Comparison of ENCODE assay signal across 8 mouse cellular contexts in genomic region chr12:86896921-86897512, GRCm38 (mm10). TPM values are rescaled to one million over a fixed set of nuclear protein-coding genes. Genes with fewer than 3 reads are reported as not detected.
DNase-seq lines count a peak whose midpoint lies in the region; ATAC-seq and TF ChIP-seq lines count a peak whose summit lies in the region.

No protein-coding gene starts in this region.

- H3K9ac ChIP-seq in embryonic facial prominence, embryonic 11.5 days (replicated peaks; ENCODE audit: low read length), result peak overlapping the region; percentile 44
- peak overlapping the region; percentile 45 for H3K9ac ChIP-seq in limb, embryonic 13.5 days
- H3K9ac ChIP-seq in neural tube, embryonic 12.5 days, result 0 out of 2 replicates have a peak overlapping the region, but pooled peaks have one; percentile 33

- intact Hi-C loops in heart, postnatal 25 days (cut with DNase I), result no loop called here

- H3K4me2 ChIP-seq in embryonic facial prominence, embryonic 11.5 days (ENCODE audit: low read depth, low read length), result no peak overlapping the region
- H3K4me2 ChIP-seq in limb, embryonic 13.5 days (replicated peaks), result peak overlapping the region; percentile 68
- H3K4me2 ChIP-seq in neural tube, embryonic 12.5 days (replicated peaks), result peak overlapping the region; percentile 59

- DNase-seq in lung, adult 2 months, result peak; percentile 15
- DNase-seq in lung, postnatal 25 days (ENCODE audit: low spot score), result no peak
- no peak for DNase-seq in embryonic facial prominence, embryonic 11.5 days (ENCODE audit: low spot score)
- peak; percentile 44 for DNase-seq in heart, postnatal 25 days (ENCODE audit: low spot score)
- DNase-seq in urinary bladder, postnatal 10 days (ENCODE audit: low spot score), result no peak
- no peak for DNase-seq in T-cell, adult 2 months (ENCODE audit: low spot score)

- H3K9me3 ChIP-seq in embryonic facial prominence, embryonic 11.5 days (replicated peaks; ENCODE audit: control insufficient read depth, low read length), result no peaks in the 10 kb centered on the region
- no peaks in the 10 kb centered on the region for H3K9me3 ChIP-seq in limb, embryonic 13.5 days
- H3K9me3 ChIP-seq in neural tube, embryonic 12.5 days, result no peaks in the 10 kb centered on the region

- WGBS in lung, adult 2 months, result 10% methylated on average over 7 of the region's 7 CpGs
- WGBS in embryonic facial prominence, embryonic 11.5 days, result 27% methylated on average over 7 of the region's 7 CpGs
- 33% methylated on average over 7 of the region's 7 CpGs for WGBS in limb, embryonic 13.5 days
- WGBS in neural tube, embryonic 12.5 days, result 34% methylated on average over 7 of the region's 7 CpGs

- H3K4me3 ChIP-seq in lung, adult 2 months (replicated peaks; ENCODE audit: extremely low read depth, low read depth, low read length), result no peak overlapping the region
- no peak overlapping the region for H3K4me3 ChIP-seq in embryonic facial prominence, embryonic 11.5 days (ENCODE audit: low read depth, low read length)
- H3K4me3 ChIP-seq in limb, embryonic 13.5 days, result no peak overlapping the region
- H3K4me3 ChIP-seq in neural tube, embryonic 12.5 days, result no peak overlapping the region

- H3K4me1 ChIP-seq in lung, adult 2 months (ENCODE audit: control insufficient read depth, insufficient read depth, low read length), result peaks cover 22% of the 10 kb centered on the region
- H3K4me1 ChIP-seq in embryonic facial prominence, embryonic 11.5 days (ENCODE audit: control insufficient read depth, insufficient read depth, low read length), result peaks cover 18% of the 10 kb centered on the region
- H3K4me1 ChIP-seq in limb, embryonic 13.5 days, result peaks cover 85% of the 10 kb centered on the region
- peaks cover 66% of the 10 kb centered on the region for H3K4me1 ChIP-seq in neural tube, embryonic 12.5 days

- peak overlapping the region; percentile 98 for H3K27ac ChIP-seq in embryonic facial prominence, embryonic 11.5 days (replicated peaks; ENCODE audit: low read depth, low read length)
- H3K27ac ChIP-seq in limb, embryonic 13.5 days, result peak overlapping the region; percentile 98
- H3K27ac ChIP-seq in neural tube, embryonic 12.5 days, result peak overlapping the region; percentile 95

- no peaks in the 10 kb centered on the region for H3K36me3 ChIP-seq in embryonic facial prominence, embryonic 11.5 days (replicated peaks; ENCODE audit: control insufficient read depth, insufficient read depth, low read depth, low read length)
- H3K36me3 ChIP-seq in limb, embryonic 13.5 days, result no peaks in the 10 kb centered on the region
- no peaks in the 10 kb centered on the region for H3K36me3 ChIP-seq in neural tube, embryonic 12.5 days

- ATAC-seq in embryonic facial prominence, embryonic 11.5 days (replicated peaks; ENCODE audit: insufficient number of reproducible peaks, low FRiP score, low TSS enrichment, low read depth), result no peak
- no peak for ATAC-seq in limb, embryonic 13.5 days (ENCODE audit: low FRiP score, low read depth)
- no peak for ATAC-seq in neural tube, embryonic 12.5 days (ENCODE audit: low FRiP score, low read depth)

- TF ChIP-seq POLR2A in lung, adult 2 months (IDR thresholded peaks at IDR 0.05; ENCODE audit: borderline replicate concordance, extremely low read depth, low read depth, low read length), result no peak

- H3K27me3 ChIP-seq in embryonic facial prominence, embryonic 11.5 days (ENCODE audit: control insufficient read depth, insufficient read depth, low read length), result no peaks in the 10 kb centered on the region
- no peaks in the 10 kb centered on the region for H3K27me3 ChIP-seq in limb, embryonic 13.5 days
- H3K27me3 ChIP-seq in neural tube, embryonic 12.5 days (replicated peaks), result no peaks in the 10 kb centered on the region; the same call in 1 of the 2 replicates

- no peak for TF ChIP-seq CTCF in lung, adult 2 months (IDR thresholded peaks at IDR 0.05; ENCODE audit: insufficient read depth, low read length)

RNA-seq across cellular contexts. Expression of gene Irf2bpl, which starts 12.4 kb away (rescaled TPM):
- 50.0 and 79.4 TPM in 2 replicates for polyA plus RNA-seq in lung, adult 2 months (2012; rRNA removed)
- 15.5 and 16.4 TPM in 2 replicates for polyA plus RNA-seq in embryonic facial prominence, embryonic 11.5 days (2014; fragmentation: Nextera tagmentation; extraction: Ambion mirVana)
- 10 to 100 TPM; 33.3 to 36.9 TPM for total RNA-seq in heart, postnatal 25 days (2021)
- 39.2 and 41.2 TPM in 2 replicates for polyA plus RNA-seq in limb, embryonic 13.5 days (2015; fragmentation: Nextera tagmentation; extraction: Ambion mirVana)
- polyA plus RNA-seq in neural tube, embryonic 12.5 days (2016; fragmentation: Nextera tagmentation; extraction: Ambion mirVana), result 57.2 and 61.9 TPM in 2 replicates

RNA-seq across cellular contexts. Expression of gene Cipc, which starts 49.8 kb away (rescaled TPM):
- 27.2 and 33.9 TPM in 2 replicates for polyA plus RNA-seq in lung, adult 2 months (2012; rRNA removed)
- 30.8 and 33.5 TPM in 2 replicates for polyA plus RNA-seq in embryonic facial prominence, embryonic 11.5 days (2014; fragmentation: Nextera tagmentation; extraction: Ambion mirVana)
- 10 to 100 TPM; 41.1 to 48.6 TPM for total RNA-seq in heart, postnatal 25 days (2021)
- polyA plus RNA-seq in limb, embryonic 13.5 days (2015; fragmentation: Nextera tagmentation; extraction: Ambion mirVana), result 23.6 and 24.7 TPM in 2 replicates
- polyA plus RNA-seq in neural tube, embryonic 12.5 days (2016; fragmentation: Nextera tagmentation; extraction: Ambion mirVana), result 41.5 and 43.0 TPM in 2 replicates

Comparison
In these comparisons a context has a peak if more than half of its experiments do, and no peak if none do; other contexts are left out.
1. DNase-seq: peak in lung, adult 2 months (single experiment) and heart, postnatal 25 days (single experiment); none in lung, postnatal 25 days (single experiment), embryonic facial prominence, embryonic 11.5 days (single experiment), urinary bladder, postnatal 10 days (single experiment) and T-cell, adult 2 months (single experiment).
2. Peak in every context shown above with its lines, with median percentiles within 50 percentile points of each other: H3K27ac ChIP-seq and H3K9ac ChIP-seq.